Mouse (Mus musculus): ENCODE measurements around the gene Abhd13. TPM values are rescaled to one million over a fixed set of nuclear protein-coding genes. Genes with fewer than 3 reads are reported as not detected.

Gene Abhd13
- polyA plus RNA-seq, 1 experiment from 2014 or later = 21.3 TPM

DNA sequence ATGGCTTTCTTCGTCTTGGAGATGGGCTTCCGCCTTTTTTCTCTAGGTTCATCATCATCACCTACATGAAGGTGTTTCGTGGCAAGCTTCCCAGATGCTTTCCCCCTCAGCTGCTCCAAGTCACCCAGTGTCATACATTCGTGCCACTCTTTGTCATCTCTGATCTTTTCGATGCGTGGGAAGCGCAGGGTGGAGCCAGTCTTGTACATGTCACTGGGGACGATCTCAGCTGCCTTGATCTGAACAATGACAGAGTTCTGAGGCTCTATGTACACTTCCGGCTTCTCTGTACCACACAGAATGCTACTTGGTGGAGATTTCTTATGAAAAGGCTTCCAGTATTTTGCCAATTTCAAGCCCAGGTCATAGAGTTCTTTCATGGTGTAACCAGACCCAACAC, 5.6 kb upstream of the Abhd13 start:
- no peak overlapping the region for H3K4me2 ChIP-seq (replicated peaks; ENCODE audit: low read depth, low read length)
- H3K9ac ChIP-seq (replicated peaks; ENCODE audit: low read depth, low read length) = no peak overlapping the region
- H3K4me1 ChIP-seq (ENCODE audit: control insufficient read depth, insufficient read depth, low read length) = peaks cover 4% of the 10 kb centered on the region; the same call in 1 of the 2 replicates
- no peak overlapping the region for H3K4me3 ChIP-seq (ENCODE audit: low read depth, low read length)
- H3K27ac ChIP-seq (ENCODE audit: low read length) = no peak overlapping the region
- no peak for ATAC-seq (ENCODE audit: insufficient number of reproducible peaks, insufficient read depth, low FRiP score, low read depth)
- no peaks in the 10 kb centered on the region for H3K9me3 ChIP-seq (ENCODE audit: control insufficient read depth, low read depth, low read length)
- 92% methylated on average over 9 of the region's 9 CpGs for WGBS
- no peaks in the 10 kb centered on the region for H3K27me3 ChIP-seq (ENCODE audit: control insufficient read depth, insufficient read depth, low read length)
- peaks cover 18% of the 10 kb centered on the region for H3K36me3 ChIP-seq (ENCODE audit: control insufficient read depth, insufficient read depth, low read length)

DNA sequence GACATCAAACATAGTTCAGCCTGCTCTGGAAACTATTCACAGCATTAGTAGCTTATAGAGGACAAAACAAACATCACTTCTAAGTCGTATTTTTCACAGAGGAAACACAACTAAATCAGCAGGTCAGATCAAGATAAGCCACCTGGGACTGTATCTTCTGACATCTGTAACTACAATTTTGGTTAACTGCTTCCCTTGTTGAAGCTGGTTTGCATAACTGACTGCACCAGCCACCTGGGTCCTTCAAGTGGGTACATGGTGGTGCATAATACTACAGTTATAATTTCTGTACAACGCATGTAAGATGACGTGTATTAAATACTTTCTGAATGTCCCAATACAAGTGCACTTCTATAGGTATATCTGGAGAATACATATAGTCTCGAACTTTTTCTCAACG, 2.2 kb upstream of the Abhd13 start:
- H3K4me1 ChIP-seq (ENCODE audit: control insufficient read depth, insufficient read depth, low read length) = peaks cover 16% of the 10 kb centered on the region

DNA sequence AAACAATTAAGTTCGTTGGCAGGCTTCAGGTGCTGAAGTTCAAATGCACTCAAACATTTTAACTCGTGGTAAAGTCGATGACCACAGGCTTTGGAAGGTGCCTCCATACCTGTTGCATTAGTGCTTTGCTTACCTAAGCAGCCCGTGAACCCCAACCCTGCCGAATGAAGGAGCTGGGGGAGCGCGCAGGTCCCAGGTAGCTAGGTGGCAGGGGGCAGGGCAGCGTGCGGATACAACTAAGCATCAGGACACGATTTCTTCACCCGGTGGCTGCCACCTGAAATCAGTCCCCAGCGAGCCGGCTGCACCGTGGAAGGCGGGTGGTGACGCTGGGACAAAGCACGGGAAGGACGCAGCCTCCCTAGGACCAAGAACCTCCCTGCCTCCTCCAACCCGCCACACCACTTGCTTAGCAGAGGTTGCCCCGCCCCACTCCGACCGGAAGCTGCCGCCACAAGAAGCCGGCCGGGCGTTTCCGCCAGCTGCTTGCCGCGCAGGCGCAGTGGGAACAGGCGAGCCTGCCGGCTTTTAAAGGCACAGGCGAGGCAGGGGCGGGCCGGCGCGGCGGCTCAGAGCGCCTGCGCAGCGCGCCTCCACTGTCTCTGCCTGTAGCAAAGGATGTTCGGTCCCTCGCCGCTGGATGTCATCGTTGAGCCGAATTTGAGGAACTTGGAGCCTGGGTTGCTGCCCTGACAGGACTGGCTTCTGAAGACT, 1.5 kb upstream of the Abhd13 start:
- Histone ChIP-seq H3K36me3 (ENCODE audit: control insufficient read depth, insufficient read depth, low read length) (peaks cover 16% of the 10 kb centered on the region), H3K4me3 (ENCODE audit: low read depth, low read length) (peak overlapping the region; percentile 57), H3K4me2 (replicated peaks; ENCODE audit: low read depth, low read length) (peak overlapping the region; percentile 59), H3K4me1 (ENCODE audit: control insufficient read depth, insufficient read depth, low read length) (peaks cover 16% of the 10 kb centered on the region), H3K9ac (replicated peaks; ENCODE audit: low read depth, low read length) (peak overlapping the region; percentile 45), H3K27me3 (ENCODE audit: control insufficient read depth, insufficient read depth, low read length) (no peaks in the 10 kb centered on the region), H3K9me3 (ENCODE audit: control insufficient read depth, low read depth, low read length) (no peaks in the 10 kb centered on the region), H3K27ac (ENCODE audit: low read length) (no peak overlapping the region)
- WGBS = under 1% methylated on average over 47 of the region's 47 CpGs
- ATAC-seq (ENCODE audit: insufficient number of reproducible peaks, insufficient read depth, low FRiP score, low read depth) = peak; percentile 95

More for the DNA sequence above, 2.2 kb upstream of the Abhd13 start:
- Histone ChIP-seq H3K4me2 (replicated peaks; ENCODE audit: low read depth, low read length) (peak overlapping the region; percentile 59), H3K9ac (replicated peaks; ENCODE audit: low read depth, low read length) (peak overlapping the region; percentile 45), H3K4me3 (ENCODE audit: low read depth, low read length) (peak overlapping the region; percentile 57), H3K36me3 (ENCODE audit: control insufficient read depth, insufficient read depth, low read length) (peaks cover 16% of the 10 kb centered on the region), H3K9me3 (ENCODE audit: control insufficient read depth, low read depth, low read length) (no peaks in the 10 kb centered on the region), H3K27ac (ENCODE audit: low read length) (no peak overlapping the region), H3K27me3 (ENCODE audit: control insufficient read depth, insufficient read depth, low read length) (no peaks in the 10 kb centered on the region)
- 35% methylated on average over 5 of the region's 5 CpGs for WGBS
- ATAC-seq (ENCODE audit: insufficient number of reproducible peaks, insufficient read depth, low FRiP score, low read depth) = no peak

DNA sequence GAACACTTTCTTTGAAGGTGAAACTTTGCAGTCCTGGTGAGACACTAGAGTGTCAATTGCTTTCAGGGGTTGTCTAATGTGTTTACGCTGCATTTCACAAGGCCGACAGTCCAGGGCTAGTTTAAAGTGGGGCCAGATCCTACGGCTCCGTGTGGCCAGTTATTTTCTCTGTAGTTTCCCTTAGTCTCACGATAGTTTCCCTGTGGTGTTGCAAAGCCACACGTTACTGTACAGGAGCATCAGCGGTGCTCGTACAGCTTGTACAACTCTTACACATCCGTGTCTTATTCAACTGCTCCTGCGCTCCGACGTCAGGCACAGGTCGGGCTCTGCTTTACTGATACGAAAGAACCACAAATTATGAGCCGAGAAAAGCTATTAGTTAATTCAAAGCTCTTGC, 491 bp upstream of the Abhd13 start:
- no peak for ATAC-seq (ENCODE audit: insufficient number of reproducible peaks, insufficient read depth, low FRiP score, low read depth)
- WGBS = 31% methylated on average over 15 of the region's 15 CpGs

DNA sequence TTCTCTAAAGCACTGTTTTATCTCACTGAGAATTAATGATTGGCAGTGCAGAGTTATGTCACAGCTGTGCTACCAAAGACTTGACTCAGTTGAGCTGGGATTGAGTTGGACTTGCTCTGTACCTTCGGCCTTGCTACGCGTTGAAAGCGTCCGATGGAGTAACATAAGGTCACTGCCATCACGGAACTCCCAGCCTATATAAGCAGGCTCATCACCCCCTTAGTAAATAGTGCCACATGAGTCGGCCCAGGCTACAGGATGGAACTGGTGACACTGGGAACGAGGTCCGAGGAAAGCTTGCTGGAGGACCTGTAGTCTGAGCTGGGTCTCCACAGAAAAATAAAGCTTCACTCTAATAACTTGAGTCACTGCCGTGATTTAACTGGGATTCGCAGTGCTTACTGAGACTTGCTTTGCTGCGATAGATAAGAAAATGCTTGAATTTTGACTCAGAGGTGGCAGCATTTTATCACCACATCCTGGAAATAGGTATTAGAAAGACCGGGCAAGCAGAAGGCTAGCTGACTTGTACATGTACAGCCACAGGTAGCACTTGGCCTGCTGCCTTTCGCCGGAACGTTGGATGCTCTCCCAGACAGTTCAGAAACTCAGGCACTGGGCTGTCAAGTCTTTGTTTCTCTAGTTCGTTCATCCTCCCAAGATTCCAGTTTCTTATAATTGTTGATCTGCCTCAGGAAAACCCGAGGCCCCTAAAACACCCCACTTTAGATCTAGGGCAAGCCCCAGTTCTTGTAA, 1.1 kb downstream of the Abhd13 start:
- no peaks in the 10 kb centered on the region for H3K27me3 ChIP-seq (ENCODE audit: control insufficient read depth, insufficient read depth, low read length)
- peaks cover 16% of the 10 kb centered on the region for H3K4me1 ChIP-seq (ENCODE audit: control insufficient read depth, insufficient read depth, low read length)
- no peaks in the 10 kb centered on the region; the same call in 1 of the 2 replicates for H3K36me3 ChIP-seq (ENCODE audit: control insufficient read depth, insufficient read depth, low read length)
- H3K9ac ChIP-seq (replicated peaks; ENCODE audit: low read depth, low read length) = peak overlapping the region; percentile 70; the same call in 1 of the 2 replicates
- no peak for ATAC-seq (ENCODE audit: insufficient number of reproducible peaks, insufficient read depth, low FRiP score, low read depth)
- H3K4me2 ChIP-seq (replicated peaks; ENCODE audit: low read depth, low read length) = peak overlapping the region; percentile 80
- peak overlapping the region; percentile 76 for H3K4me3 ChIP-seq (ENCODE audit: low read depth, low read length)
- whole genome bisulfite sequencing = 54% methylated on average over 18 of the region's 18 CpGs
- H3K27ac ChIP-seq (ENCODE audit: low read length) = no peak overlapping the region
- no peaks in the 10 kb centered on the region for H3K9me3 ChIP-seq (ENCODE audit: control insufficient read depth, low read depth, low read length)

More for the DNA sequence above, 491 bp upstream of the Abhd13 start:
- Histone ChIP-seq H3K9me3 (ENCODE audit: control insufficient read depth, low read depth, low read length) (no peaks in the 10 kb centered on the region), H3K4me1 (ENCODE audit: control insufficient read depth, insufficient read depth, low read length) (peaks cover 16% of the 10 kb centered on the region), H3K4me2 (replicated peaks; ENCODE audit: low read depth, low read length) (peak overlapping the region; percentile 47), H3K9ac (replicated peaks; ENCODE audit: low read depth, low read length) (peak overlapping the region; percentile 70), H3K27me3 (ENCODE audit: control insufficient read depth, insufficient read depth, low read length) (no peaks in the 10 kb centered on the region), H3K27ac (ENCODE audit: low read length) (peak overlapping the region; percentile 61; the same call in 1 of the 2 replicates), H3K36me3 (ENCODE audit: control insufficient read depth, insufficient read depth, low read length) (peaks cover 12% of the 10 kb centered on the region), H3K4me3 (ENCODE audit: low read depth, low read length) (peak overlapping the region; percentile 76)

DNA sequence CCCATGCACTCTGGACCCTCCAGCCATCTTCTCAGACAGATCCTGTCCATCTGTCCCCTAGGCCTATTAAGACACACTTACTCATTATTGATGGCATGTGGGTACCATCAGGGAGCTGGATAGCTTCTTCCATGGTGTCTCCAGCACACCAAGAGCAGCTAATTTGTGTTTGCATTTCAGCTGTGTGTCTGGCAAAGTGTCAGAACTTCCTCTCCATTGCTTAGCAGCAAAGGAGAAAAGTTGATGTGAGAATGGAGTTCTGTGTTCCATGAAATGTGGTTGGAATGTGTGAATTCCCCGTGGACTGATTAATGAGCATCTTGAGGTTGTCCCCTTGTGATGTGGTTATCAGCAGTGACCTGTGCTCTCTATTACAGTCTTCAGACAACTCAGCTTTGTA, 2.2 kb downstream of the Abhd13 start:
- H3K27me3 ChIP-seq (ENCODE audit: control insufficient read depth, insufficient read depth, low read length) = no peaks in the 10 kb centered on the region
- no peak overlapping the region for H3K27ac ChIP-seq (ENCODE audit: low read length)
- peaks cover 3% of the 10 kb centered on the region; the same call in 1 of the 2 replicates for H3K36me3 ChIP-seq (ENCODE audit: control insufficient read depth, insufficient read depth, low read length)
- peaks cover 16% of the 10 kb centered on the region for H3K4me1 ChIP-seq (ENCODE audit: control insufficient read depth, insufficient read depth, low read length)
- no peak overlapping the region for H3K9ac ChIP-seq (replicated peaks; ENCODE audit: low read depth, low read length)
- no peak overlapping the region for H3K4me2 ChIP-seq (replicated peaks; ENCODE audit: low read depth, low read length)
- H3K9me3 ChIP-seq (ENCODE audit: control insufficient read depth, low read depth, low read length) = no peaks in the 10 kb centered on the region
- no peak overlapping the region for H3K4me3 ChIP-seq (ENCODE audit: low read depth, low read length)
- WGBS = 59% methylated on average over 1 of the region's 1 CpGs
- no peak for ATAC-seq (ENCODE audit: insufficient number of reproducible peaks, insufficient read depth, low FRiP score, low read depth)

DNA sequence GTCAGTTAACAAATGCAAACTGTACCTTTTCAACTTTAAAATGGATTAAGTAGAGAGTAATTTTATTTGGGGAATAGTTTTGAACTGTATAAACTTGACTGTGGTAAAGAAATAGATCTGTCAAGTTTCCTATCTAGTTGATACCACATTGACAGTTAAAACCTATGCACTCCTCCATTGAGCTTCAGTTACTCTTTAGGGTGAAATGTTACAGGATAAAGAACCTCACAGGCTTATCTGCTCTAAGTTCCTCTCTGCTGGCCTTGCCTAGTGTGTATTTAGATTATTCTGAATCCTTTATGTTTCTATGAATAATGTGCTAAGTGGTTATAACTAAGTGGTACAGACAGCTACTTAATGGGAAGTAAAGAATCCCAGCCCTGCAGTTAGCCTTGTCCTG, 2.7 kb downstream of the Abhd13 start:
- no peak overlapping the region for H3K27ac ChIP-seq (ENCODE audit: low read length)
- H3K4me2 ChIP-seq (replicated peaks; ENCODE audit: low read depth, low read length) = no peak overlapping the region
- no peak overlapping the region for H3K4me3 ChIP-seq (ENCODE audit: low read depth, low read length)
- no peaks in the 10 kb centered on the region for H3K9me3 ChIP-seq (ENCODE audit: control insufficient read depth, low read depth, low read length)
- H3K27me3 ChIP-seq (ENCODE audit: control insufficient read depth, insufficient read depth, low read length) = no peaks in the 10 kb centered on the region
- H3K9ac ChIP-seq (replicated peaks; ENCODE audit: low read depth, low read length) = no peak overlapping the region
- ATAC-seq (ENCODE audit: insufficient number of reproducible peaks, insufficient read depth, low FRiP score, low read depth) = no peak
- peaks cover 15% of the 10 kb centered on the region for H3K4me1 ChIP-seq (ENCODE audit: control insufficient read depth, insufficient read depth, low read length)
- H3K36me3 ChIP-seq (ENCODE audit: control insufficient read depth, insufficient read depth, low read length) = peaks cover 3% of the 10 kb centered on the region; the same call in 1 of the 2 replicates

DNA sequence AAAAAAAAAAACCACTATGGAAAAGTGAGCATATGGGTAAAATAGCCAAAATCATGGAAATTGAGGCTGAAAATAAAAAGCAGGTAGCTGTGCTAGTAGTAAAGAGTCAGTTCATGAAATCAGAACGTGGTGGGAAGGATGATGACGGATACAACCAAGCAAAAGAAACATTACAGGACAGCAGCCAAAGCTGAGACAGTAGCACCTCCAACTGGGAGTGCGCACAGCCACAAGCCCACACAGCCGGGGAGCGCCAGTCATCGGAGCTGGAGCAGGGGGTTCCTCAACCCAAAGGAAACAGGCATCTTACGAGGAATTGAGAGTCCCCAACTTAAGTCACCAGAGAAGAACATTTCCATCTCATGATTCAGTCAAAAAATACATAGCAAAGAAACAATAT, 26.6 kb downstream of the Abhd13 start:
- no peak overlapping the region for H3K4me2 ChIP-seq (replicated peaks; ENCODE audit: low read depth, low read length)

More for the DNA sequence above, 26.6 kb downstream of the Abhd13 start:
- WGBS = 84% methylated on average over 7 of the region's 7 CpGs
- H3K27me3 ChIP-seq (ENCODE audit: control insufficient read depth, insufficient read depth, low read length) = no peaks in the 10 kb centered on the region
- no peak overlapping the region for H3K4me3 ChIP-seq (ENCODE audit: low read depth, low read length)
- H3K9ac ChIP-seq (replicated peaks; ENCODE audit: low read depth, low read length) = no peak overlapping the region
- no peak overlapping the region for H3K27ac ChIP-seq (ENCODE audit: low read length)
- ATAC-seq (ENCODE audit: insufficient number of reproducible peaks, insufficient read depth, low FRiP score, low read depth) = no peak
- H3K4me1 ChIP-seq (ENCODE audit: control insufficient read depth, insufficient read depth, low read length) = no peaks in the 10 kb centered on the region
- no peaks in the 10 kb centered on the region for H3K36me3 ChIP-seq (ENCODE audit: control insufficient read depth, insufficient read depth, low read length)
- H3K9me3 ChIP-seq (ENCODE audit: control insufficient read depth, low read depth, low read length) = no peaks in the 10 kb centered on the region
